Mouse (Mus musculus) kidney, postnatal 10 days (tissue): ENCODE data around the gene Kctd21.

Experiments
- DNase-seq: peaks from one replicate; pipeline ENCODE4 v3.0.0; 2021; ENCODE audit warnings: mixed read lengths

Gene Kctd21

DNA sequence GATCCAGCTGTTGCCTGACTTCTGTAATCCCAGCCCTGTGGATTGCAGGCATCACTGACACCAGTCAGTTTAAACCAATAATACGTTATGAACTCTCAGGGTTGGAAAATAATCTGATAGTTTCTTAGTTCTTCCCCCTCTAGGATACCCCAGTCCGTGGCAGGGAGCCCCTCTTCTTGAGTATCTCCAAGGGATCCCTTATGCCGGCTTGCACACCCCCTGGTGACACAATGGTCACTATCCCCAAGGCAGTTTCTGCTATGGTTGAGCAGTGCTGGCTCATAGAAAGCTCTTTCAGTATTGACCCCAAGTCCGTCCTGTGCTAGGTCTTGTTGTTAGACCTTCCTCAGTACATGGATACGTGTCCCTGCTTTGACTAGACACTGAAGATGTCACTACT lies 16.7 kb downstream of the Kctd21 start:
- DNase-seq: no peak

DNA sequence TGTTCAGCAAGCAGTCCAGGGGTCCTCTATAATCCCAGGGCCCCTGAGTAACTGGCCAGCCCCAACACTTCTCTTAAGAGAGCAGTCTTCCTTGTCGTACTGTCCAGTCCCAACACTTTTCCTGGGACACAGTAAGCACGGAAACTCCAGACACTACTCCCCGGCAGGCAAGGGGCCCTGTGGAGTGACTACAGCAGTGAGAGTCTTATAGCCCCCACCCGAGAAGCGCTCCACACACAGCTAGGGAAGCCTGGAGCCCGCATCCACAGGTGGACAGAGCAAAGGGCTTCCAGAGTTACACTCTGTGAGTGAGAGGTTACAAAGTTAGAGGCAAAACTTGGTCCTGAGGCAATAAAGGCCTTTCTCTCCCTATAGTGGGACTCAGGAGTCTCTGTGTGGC lies 17.3 kb downstream of the Kctd21 start:
- no peak for DNase-seq

DNA sequence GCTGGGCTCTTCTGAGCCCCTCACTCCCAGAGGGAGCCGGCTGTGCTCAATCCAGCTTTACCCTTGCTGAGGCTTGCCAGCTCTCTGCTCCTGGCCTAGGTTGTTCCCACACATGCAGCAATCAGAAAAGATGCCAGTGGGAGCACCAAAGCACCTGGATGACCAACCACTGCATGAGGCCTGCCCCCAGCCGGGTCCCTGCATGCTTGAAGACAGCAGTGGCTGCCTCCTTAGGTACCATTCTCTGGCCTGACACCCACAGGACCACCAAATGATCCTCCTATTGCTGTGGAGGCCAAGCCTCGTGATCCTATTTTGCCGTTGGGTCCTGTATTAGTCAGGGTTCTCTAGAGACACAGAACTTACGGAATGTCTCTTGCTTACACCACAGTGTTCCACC lies 18.8 kb downstream of the Kctd21 start:
- DNase-seq: no peak

DNA sequence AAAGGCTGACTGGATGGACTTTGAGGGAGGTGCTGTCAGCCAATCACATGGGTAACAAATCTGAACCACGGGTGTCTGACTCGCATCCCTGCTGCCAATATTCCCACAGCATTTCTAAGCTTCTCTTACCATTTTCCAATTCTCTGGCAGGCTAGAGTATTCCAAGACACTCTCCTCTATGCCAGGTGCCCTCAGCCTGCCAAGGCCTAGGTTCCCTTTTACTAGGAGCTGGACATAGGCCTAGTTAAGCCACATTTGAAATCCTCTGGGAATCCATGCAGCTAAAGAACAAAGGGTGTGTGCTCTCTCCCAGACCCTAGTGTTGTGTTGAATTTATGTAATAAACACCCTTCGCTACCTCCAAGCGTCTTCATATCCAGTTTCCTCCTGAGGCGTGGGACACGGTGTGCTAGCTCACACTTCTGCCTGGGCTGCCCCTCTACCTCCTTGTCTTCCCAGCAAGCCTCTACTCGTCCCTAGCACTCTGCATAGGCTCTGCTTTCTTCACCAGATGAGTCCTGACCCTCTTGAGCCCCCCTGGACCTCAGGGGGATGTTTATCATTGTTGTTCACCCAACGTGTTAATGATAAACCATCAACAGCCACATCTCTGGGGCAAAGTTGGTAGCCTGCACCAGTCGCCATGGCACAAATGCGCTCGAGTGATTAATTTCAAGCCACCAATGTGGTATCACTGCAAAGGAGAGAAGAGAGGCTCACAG lies 19.8 kb downstream of the Kctd21 start:
- DNase-seq: no peak

DNA sequence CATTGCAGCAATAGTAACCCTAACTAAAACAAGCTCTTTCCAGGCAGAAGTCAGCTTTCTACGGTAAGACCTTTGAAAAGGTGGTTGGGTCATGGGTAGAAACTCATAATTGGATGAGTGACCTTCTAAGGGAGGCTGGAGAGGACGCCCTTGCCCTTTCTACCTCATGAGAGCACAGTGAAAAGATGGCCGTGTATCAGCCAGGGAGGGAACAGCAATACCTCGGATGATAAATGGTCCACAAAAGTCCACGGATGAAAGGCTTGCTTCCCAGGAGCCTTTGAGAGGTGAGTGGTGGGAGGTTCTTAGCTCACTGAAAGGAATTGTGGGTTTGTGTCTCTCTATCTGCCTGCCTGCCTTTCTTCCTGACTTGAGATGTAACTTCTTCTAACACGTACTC lies 21.2 kb downstream of the Kctd21 start:
- DNase-seq: no peak

DNA sequence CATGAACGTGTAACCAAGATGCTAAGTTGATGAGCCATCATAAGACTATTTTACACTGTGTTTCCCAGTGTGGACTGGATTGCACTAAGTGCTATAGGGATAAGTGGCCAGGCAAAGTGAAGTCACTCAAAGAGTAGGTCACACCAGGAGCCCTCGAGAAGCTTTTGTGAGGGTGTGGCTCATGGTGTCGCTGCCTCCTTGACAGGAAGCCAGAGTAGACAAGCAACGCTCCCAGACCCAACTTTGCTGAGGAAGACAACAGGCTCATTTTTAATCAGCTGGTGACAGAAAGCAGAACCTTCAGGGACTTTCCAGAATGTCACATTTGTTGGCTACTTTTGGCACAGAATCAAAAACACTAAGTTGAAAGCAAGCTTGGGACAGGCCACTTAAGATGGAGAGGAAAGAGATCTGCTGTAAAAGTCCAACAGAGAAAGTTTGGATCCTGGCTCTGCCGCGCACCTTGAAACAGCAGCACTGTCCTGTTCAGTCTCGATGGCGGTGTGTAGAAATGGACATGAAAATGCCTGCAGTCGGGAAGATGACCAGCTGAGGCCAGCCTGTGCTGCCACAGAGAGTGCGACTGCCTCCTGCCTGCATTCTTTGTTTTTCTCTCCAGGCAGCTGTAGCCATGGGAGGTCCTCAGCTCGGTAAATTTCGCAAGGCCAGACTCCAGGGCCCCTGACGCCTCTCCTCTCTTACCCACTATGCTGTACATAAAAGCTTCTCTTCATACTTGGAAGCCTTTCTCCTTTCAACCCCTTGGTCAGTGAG lies 23.1 kb downstream of the Kctd21 start:
- DNase-seq: no peak

DNA sequence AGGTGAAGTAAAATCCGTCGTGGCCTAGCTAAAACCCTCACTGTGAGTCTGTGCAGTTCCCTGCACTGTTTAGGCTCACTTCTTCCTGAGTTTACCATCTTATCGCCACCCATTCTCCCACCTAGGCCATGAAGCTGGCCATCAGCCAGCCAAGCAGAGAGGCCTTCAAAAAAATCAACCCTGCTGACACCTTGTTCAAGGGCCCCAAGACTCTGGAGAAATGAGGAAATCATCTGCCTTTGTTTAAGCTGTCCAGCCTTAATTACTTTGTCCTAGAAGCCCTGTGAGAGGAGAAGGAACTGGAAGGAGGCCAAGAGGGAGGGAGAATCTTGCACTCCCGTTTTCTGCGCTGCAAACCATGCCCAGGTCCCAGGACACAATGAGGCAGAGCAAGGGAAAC lies 24.1 kb downstream of the Kctd21 start:
- DNase-seq: no peak

DNA sequence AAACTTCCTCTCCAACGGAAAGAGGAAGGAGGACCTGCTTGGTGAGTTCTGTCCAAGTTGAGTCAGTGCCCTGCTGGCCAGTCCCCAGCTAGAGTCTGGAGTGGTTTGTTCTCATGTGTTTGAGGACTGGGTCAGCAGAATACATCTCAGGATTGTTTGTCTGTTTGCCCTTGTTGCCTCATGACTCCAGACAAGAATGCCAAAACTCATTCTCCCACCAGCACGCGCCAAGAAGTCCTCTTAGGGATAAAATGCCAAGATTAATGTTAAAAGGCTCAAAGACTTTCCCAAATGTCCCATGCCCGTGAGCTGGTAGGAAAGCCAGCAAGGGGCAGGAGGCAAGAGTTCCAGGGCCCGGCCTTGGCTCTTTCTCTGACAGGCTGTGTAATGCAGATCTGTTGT lies 24.7 kb downstream of the Kctd21 start:
- DNase-seq: no peak

DNA sequence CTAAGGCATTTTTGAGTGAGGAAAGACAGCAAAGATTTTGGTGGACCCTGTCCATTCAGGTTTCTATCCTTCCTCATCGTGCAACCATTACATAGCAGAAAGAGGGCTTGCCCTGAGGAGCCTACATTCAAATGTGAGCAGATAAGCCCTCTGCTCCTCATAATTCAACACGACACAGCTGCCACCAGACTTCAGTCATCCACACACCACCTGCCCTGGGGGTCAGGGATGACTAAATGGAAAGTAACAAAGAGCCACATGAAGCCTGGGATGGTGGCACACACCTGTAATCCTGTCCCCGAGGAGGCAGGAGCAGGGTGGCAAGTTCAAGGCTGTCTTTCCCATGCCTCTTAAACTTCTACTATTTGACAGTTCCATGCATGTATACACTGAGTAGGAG lies 25.7 kb downstream of the Kctd21 start:
- no peak for DNase-seq

DNA sequence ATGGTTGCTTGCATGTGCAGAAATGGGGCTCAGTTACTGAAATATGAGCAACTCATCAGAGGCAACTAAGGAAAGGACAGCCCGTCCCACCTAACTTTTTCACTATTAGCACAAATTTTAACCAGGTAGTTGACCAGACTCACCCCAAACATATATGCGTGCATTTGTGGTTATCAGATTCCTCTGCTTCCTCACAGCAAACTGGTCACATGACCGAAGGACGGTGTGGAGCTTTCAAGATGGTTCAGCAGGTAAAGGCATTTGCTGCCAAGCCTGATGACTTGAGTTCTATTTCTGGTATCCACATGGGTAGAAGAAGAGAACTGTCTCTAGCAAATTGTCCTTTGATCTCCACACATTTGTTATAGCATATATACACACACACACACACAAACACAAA lies 26.2 kb downstream of the Kctd21 start:
- no peak for DNase-seq

DNA sequence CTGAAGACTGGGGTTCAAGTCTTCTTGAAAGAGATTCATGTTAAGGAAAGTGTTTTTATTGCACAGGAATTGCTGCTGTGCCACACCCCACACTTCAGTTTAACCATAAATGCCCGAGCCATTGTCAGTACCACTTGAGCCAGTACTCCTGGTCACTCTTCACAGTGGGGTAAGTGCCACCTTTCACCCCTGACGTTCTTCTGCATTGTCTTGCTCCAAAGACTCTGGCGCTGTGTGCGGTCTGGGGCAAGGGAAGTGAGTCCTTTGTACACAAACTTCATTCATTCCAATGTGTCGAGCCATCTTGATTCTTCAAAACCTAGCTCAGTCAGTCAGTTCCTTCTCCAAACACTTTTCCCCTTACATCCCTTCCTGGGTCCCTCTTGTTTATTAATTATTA lies 28.0 kb downstream of the Kctd21 start:
- DNase-seq: no peak

DNA sequence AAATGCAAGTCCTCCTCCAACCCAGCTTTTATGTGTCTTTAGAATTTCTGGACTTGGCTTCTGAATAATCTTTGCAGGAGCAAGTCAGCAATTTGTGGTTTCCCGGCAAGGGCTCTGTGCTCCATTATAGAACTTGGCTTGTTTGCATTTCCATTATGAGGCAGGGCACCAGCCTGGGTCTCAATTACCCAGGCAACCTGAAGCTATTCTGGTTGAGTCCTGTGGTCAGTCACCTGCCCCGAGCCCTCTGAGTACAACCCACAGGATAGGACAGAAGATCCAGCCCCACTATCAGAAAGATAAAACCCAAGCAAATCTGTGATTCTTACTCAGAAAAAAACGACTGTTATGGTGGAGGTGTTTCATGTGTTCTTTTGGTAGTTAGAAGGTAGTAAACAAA lies 28.8 kb downstream of the Kctd21 start:
- DNase-seq: no peak

DNA sequence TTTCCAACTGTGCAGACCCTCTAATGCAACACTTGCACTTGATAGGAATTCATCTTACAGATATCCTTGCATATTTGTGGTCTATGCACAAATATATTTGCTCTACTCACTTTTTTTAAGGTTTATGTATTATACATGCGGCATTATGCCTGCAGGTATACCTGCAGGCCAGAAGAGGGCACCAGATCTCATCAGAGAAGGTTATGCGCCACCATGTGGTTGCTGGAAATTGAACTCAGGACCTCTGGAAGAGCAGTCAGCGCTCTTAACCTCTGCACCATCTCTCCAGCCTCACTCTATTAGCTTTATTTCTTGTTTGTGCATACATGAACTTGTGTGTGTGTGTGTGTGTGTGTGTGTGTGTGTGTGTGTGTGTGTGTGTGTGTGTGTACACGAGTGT lies 29.3 kb downstream of the Kctd21 start:
- peak; percentile 51 for DNase-seq

DNA sequence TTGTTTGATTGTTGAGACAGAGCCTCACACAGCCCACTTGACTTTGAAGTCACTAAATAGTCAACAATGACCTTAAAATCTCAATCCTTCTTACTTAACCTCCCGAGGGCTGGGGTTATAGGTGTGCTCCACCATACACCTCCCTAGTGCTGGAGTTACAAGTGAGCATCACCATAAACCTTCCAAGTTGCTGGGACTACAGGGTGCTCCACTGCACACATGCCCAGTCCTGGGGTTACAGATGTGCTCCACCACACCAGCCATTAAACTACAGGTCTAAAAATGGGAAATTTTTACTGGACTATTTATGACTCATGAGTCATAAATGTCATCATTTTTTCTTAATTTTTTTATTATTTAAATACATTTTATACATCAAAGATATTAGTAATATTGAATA lies 33.8 kb downstream of the Kctd21 start:
- no peak for DNase-seq

DNA sequence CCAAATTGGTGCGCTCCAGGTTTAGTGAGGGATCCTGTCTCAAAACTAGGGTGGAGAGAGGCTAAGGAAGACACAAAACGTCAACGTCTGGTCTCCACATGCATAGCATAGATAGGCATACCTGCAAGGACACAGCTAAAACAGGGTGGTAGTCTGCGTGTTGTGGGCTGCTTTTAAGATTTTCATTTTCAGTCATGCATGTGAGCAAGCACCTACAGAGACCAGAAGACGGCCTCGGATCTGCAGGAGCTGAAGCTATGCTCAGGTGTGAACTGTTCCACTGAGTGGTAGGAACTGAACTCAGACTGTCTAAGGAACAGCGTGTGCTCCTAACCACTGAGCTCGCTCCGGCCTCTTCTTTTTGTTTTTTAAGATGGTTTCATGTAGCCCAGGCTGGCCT lies 43.0 kb downstream of the Kctd21 start:
- DNase-seq: no peak

DNA sequence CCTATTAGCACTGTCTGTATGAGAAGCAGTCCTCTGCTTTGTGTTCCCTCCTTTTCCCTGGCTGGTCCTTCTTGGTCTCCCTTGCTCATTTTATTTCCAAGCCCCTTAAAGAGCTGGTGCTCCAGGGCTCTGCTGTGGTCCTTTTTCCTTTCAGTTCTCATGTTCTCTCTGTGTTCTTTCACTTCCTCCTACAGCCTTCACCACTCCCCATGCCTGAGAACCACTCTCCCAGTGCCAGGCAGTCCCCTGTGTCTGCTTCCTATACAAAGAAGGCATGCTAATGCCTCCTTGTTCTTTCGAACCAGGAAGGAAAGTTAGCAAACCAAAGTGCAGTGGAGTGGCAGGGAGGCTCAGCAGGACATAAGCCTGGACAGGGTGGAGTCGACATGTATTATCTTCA lies 43.8 kb downstream of the Kctd21 start:
- DNase-seq: no peak

DNA sequence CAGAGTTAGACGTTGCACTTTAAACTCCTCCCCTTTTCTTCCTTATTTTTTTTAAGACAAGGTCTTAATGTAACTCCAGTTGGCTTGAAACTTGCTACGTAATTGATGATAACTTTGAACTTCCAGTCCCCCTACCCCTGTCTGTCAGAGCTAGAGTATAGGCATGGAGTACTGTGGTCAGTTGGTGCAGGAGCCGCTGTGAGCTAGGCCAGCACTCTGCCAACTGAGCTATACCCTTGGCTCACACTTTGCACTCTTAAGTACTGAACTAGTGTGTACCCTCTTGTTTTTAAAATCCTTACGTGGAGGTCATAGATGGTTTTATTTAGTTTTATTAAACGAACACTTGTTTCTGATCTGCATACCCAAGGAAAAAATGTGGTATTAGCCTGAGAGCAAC lies 47.2 kb downstream of the Kctd21 start:
- no peak for DNase-seq

DNA sequence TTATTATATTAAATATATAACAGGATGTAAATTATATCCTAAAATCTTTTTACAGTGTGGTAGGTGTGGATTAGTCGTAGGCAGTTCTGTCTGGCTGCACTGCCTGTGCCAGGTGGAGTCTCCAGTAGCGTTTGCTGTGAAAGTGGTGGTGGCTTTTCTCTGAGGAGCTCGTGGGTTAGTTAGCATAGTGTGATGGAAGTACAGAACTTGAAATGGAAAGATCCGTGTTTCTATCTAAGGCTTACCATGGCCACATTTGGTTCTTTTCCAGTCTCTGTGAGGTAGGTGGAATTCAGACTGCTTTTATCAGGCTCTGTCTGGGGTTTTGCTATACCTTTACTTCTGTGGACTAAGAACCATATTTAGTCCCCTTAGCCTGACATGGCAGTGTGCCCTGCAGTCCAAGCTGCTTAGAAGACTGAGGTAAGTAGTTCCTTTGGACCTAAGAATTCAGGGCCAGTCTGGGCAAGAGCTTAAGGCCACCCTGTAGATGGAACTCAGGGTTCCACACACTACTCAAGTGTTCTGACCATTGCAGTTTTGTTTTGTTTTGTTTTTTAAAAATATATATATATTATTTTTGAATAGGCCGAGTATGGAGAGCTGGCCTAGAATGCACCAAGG lies 48.5 kb downstream of the Kctd21 start:
- no peak for DNase-seq

DNA sequence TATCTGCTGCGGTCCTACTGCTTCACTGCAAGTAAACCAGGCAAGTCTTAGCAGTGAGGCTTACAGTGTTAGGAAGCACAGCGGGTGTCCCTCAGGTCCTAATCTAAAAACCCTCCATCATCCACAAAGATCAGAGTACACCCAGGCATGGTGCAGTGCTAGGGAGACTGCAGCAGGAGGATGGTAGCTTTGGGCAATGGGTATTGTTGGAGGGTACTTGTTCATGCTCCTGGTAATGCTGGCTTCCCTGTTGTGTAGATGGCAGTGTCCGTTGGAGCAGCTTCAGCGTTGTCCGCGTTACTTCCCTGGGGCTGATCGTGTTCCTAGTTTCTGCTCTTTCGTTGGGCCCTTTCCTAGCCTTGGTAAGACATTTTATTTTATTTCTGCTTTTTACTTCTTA lies 50.5 kb downstream of the Kctd21 start:
- DNase-seq: no peak

DNA sequence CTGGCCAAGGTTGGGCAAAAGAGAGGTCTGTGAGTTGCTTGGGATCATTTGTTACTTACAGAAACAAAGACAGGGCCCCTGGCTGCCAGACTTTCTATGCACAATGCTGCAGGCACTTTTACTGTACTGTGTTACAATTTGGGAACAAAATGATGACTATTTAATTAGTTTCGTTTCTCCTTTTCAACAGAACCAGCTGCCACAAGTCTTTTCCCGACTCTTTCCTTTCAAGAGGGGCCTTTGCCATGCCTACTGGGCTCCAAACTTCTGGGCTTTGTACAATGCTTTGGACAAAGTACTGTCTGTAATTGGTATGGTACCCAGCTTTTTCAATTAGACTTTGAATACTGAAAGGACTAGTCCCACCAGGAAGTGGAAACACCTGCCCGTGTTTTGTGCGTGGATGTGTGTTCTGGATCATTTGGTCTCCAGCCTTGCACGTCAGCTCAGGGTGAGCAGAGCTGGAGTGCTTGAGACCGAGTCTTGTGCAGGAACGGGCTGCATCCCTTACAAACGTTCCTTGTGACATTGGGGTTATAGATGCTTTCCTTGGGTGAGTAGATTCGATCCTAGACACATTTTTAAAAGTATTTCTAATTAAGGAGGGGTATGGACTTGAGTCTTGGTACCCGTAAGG lies 51.5 kb downstream of the Kctd21 start:
- DNase-seq: no peak

DNA sequence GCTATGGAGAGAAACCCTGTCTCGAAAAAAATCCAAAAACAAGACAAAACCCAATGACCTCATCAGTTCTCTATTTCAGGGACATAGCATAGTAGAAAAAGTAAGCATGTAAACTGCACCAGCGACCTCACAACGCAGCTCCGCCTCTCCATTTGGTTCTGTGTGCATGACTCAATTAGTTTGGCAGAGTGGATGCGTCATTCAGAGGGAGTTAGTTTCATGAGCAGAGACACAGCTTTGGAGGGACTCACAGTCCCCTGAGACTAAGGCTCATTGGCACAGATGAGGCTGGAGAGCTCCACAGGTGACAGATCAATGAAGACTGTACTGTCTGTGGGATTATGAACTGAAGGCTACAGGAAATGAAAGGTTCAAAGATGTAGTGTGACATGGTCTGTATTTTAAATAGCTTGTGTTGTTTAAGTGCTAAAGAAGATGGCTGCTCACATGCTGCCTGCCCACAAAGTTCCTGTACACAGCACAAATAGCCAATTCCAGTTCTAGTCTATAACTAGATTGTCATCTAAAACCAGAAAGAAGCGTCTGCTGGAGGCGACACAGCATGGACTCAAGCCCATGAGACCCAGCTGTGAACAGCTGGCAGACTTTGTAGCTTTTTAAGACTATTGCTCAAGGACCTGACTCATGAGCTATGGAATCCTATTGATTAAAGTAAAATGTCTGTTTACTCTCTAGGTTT lies 54.1 kb downstream of the Kctd21 start:
- peak; percentile 38 for DNase-seq

DNA sequence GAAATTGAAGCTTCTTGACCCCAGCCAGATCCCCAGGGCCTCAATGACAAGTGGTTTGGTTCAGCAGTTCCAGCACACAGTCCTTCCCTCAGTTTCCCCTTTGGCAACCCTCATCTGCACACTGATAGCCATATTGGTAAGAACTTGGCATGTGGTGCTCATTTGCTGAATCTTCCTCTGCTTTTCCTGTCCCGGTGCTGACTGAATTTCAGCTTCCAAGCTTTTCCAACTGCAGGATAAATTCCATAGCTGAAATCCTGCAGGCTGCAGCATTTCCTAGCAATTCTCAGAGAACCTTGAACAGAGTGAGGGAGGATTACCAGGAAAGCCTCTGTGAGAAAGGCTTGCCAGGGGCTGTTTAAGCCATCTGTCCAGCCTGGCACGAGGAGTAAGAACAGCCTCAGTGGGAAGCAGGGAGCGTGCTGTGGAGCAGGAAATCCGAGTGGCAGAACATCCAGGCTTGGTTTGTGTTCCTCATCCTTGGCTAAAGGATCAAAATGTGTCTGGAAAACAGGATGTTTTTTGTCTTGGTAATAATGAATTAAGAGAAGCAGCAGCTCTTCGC lies 54.8 kb downstream of the Kctd21 start:
- DNase-seq: no peak
